Comparison of ENCODE assay signal across 24 mouse cellular contexts in the genomic region with DNA sequence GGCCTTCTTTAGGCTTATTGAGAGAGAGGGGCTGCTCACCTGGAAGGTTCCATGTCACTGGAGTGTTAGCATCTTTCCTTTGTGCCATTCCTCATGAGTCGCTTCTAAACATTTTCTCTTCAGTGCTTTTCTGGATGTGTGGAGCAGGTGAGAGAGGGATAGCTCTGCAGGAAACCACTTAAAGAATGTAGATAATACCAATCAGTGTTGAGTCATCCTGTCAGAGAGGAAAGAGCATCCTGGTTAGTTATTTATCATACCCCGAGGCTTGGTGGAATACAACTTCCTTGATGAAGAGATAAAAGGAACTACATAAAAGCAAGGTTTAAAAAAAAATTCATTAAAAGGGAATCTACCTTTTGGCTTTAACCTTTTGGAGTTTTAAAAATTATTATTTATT.
DNase-seq lines count a peak whose midpoint lies in the region; ATAC-seq and TF ChIP-seq lines count a peak whose summit lies in the region.
"Had no signal": no experiment of that assay in that cellular context is flagged by ENCODE, and none has a peak within 500 bp of the region (broad histone marks: within the 10 kb centered on the region; RNA-seq: fewer than 3 reads in every experiment).

No protein-coding gene starts in this region.

- H3K9me3 ChIP-seq in midbrain, embryonic 13.5 days, result no peaks in the 10 kb centered on the region
- no peaks in the 10 kb centered on the region for H3K9me3 ChIP-seq in midbrain, embryonic 11.5 days (ENCODE audit: control insufficient read depth, low read length)
- no peaks in the 10 kb centered on the region for H3K9me3 ChIP-seq in MEL (replicated peaks; ENCODE audit: insufficient read depth, low read length)
- no peaks in the 10 kb centered on the region for H3K9me3 ChIP-seq in midbrain, embryonic 15.5 days
- H3K9me3 ChIP-seq in intestine, embryonic 15.5 days, result no peaks in the 10 kb centered on the region
- H3K9me3 ChIP-seq: embryonic facial prominence, embryonic 12.5 days; embryonic facial prominence, embryonic 15.5 days; heart, embryonic 12.5 days; heart, embryonic 15.5 days had no signal

- no peaks in the 10 kb centered on the region for H3K36me3 ChIP-seq in midbrain, embryonic 13.5 days
- H3K36me3 ChIP-seq in midbrain, embryonic 11.5 days (ENCODE audit: control insufficient read depth, insufficient read depth, low read length), result no peaks in the 10 kb centered on the region
- H3K36me3 ChIP-seq in MEL (ENCODE audit: control insufficient read depth in 1 of 2, insufficient read depth in 2 of 2, low read length in 2 of 2), result peaks cover 0 to 24% of the 10 kb centered on the region in 2 experiments; a peak in 2 of 4 replicates
- no peaks in the 10 kb centered on the region for H3K36me3 ChIP-seq in midbrain, embryonic 15.5 days (replicated peaks)
- H3K36me3 ChIP-seq in intestine, embryonic 15.5 days, result no peaks in the 10 kb centered on the region
- H3K36me3 ChIP-seq: embryonic facial prominence, embryonic 12.5 days; embryonic facial prominence, embryonic 15.5 days; heart, embryonic 12.5 days; heart, embryonic 15.5 days had no signal

- no peak for TF ChIP-seq RAD21 in MEL (IDR thresholded peaks at IDR 0.05; ENCODE audit: low read depth, low read length)

- TF ChIP-seq POLR2A in MEL (IDR thresholded peaks at IDR 0.05; ENCODE audit: control insufficient read depth in 1 of 2, insufficient read depth in 1 of 2, low read depth in 1 of 2, low read length in 2 of 2, poor library complexity in 1 of 2), result no peak

- intact Hi-C loops in left cerebral cortex, postnatal 36 days (cut with DNase I), result no loop called here

- no peaks in the 10 kb centered on the region for H3K27me3 ChIP-seq in midbrain, embryonic 13.5 days
- H3K27me3 ChIP-seq in midbrain, embryonic 11.5 days (ENCODE audit: control insufficient read depth, insufficient read depth, low read length), result no peaks in the 10 kb centered on the region
- no peaks in the 10 kb centered on the region for H3K27me3 ChIP-seq in MEL (ENCODE audit: control insufficient read depth in 1 of 2, insufficient read depth in 2 of 2, low read length in 2 of 2)
- no peaks in the 10 kb centered on the region for H3K27me3 ChIP-seq in midbrain, embryonic 15.5 days (replicated peaks)
- no peaks in the 10 kb centered on the region for H3K27me3 ChIP-seq in intestine, embryonic 15.5 days (replicated peaks)
- H3K27me3 ChIP-seq: embryonic facial prominence, embryonic 12.5 days; embryonic facial prominence, embryonic 15.5 days; heart, embryonic 12.5 days; heart, embryonic 15.5 days had no signal

- H3K4me1 ChIP-seq in midbrain, embryonic 13.5 days (replicated peaks), result peaks cover 20% of the 10 kb centered on the region
- no peaks in the 10 kb centered on the region for H3K4me1 ChIP-seq in midbrain, embryonic 11.5 days (ENCODE audit: control insufficient read depth, insufficient read depth, low read length)
- peaks cover 2 to 25% of the 10 kb centered on the region in 2 experiments; a peak in 2 of 4 replicates for H3K4me1 ChIP-seq in MEL (ENCODE audit: control insufficient read depth in 1 of 2, insufficient read depth in 2 of 2, low read length in 2 of 2)
- H3K4me1 ChIP-seq in midbrain, embryonic 15.5 days, result peaks cover 13% of the 10 kb centered on the region
- H3K4me1 ChIP-seq in intestine, embryonic 15.5 days (replicated peaks), result no peaks in the 10 kb centered on the region

- H3K79me2 ChIP-seq in MEL (ENCODE audit: control insufficient read depth, insufficient read depth, low read length, poor library complexity), result no peaks in the 10 kb centered on the region

- H3K9ac ChIP-seq in midbrain, embryonic 13.5 days (replicated peaks), result no peak overlapping the region
- H3K9ac ChIP-seq in midbrain, embryonic 11.5 days (ENCODE audit: low read length), result no peak overlapping the region
- H3K9ac ChIP-seq in MEL (ENCODE audit: control insufficient read depth, low read depth, low read length, poor library complexity, severe bottlenecking), result no peak overlapping the region
- H3K9ac ChIP-seq in midbrain, embryonic 15.5 days, result no peak overlapping the region
- H3K9ac ChIP-seq in intestine, embryonic 15.5 days, result no peak overlapping the region
- H3K9ac ChIP-seq: embryonic facial prominence, embryonic 12.5 days; embryonic facial prominence, embryonic 15.5 days; forebrain, postnatal 0 days; heart, embryonic 12.5 days; heart, embryonic 15.5 days; hindbrain, embryonic 14.5 days had no signal

- no peak overlapping the region for H3K4me2 ChIP-seq in midbrain, embryonic 13.5 days (replicated peaks)
- no peak overlapping the region for H3K4me2 ChIP-seq in midbrain, embryonic 11.5 days
- no peak overlapping the region for H3K4me2 ChIP-seq in midbrain, embryonic 15.5 days
- no peak overlapping the region for H3K4me2 ChIP-seq in intestine, embryonic 15.5 days (replicated peaks)
- H3K4me2 ChIP-seq: embryonic facial prominence, embryonic 12.5 days; embryonic facial prominence, embryonic 15.5 days; heart, embryonic 12.5 days; heart, embryonic 15.5 days; hindbrain, embryonic 14.5 days had no signal

- TF ChIP-seq CTCF in MEL (IDR thresholded peaks at IDR 0.05 in 2 of 3, conservative IDR thresholded peaks at IDR 0.05 in 1 of 3; ENCODE audit: control insufficient read depth in 1 of 3, insufficient read depth in 1 of 3, low read depth in 2 of 3, low read length in 3 of 3, poor library complexity in 1 of 3, severe bottlenecking in 1 of 3), result no peak

- 78% methylated on average over 2 of the region's 2 CpGs for WGBS in midbrain, embryonic 13.5 days
- 81% methylated on average over 2 of the region's 2 CpGs for WGBS in midbrain, embryonic 11.5 days
- WGBS in midbrain, embryonic 15.5 days, result 71% methylated on average over 2 of the region's 2 CpGs
- WGBS in intestine, embryonic 15.5 days, result 55% methylated on average over 2 of the region's 2 CpGs

- ATAC-seq in midbrain, embryonic 13.5 days, result no peak
- ATAC-seq in midbrain, embryonic 11.5 days (ENCODE audit: low FRiP score), result no peak
- no peak for ATAC-seq in midbrain, embryonic 15.5 days (replicated peaks)
- no peak for ATAC-seq in intestine, embryonic 15.5 days
- ATAC-seq: forebrain, embryonic 14.5 days; forebrain, postnatal 0 days; hindbrain, postnatal 0 days had no signal

- 0 out of 2 replicates have a peak overlapping the region, but pooled peaks have one; percentile 31 for H3K27ac ChIP-seq in midbrain, embryonic 13.5 days
- no peak overlapping the region; the same call in 1 of the 2 replicates for H3K27ac ChIP-seq in midbrain, embryonic 11.5 days (ENCODE audit: low read depth, low read length)
- H3K27ac ChIP-seq in MEL (ENCODE audit: control insufficient read depth, low read depth, low read length), result no peak overlapping the region
- peak overlapping the region; percentile 42; the same call in 1 of the 2 replicates for H3K27ac ChIP-seq in midbrain, embryonic 15.5 days
- no peak overlapping the region for H3K27ac ChIP-seq in intestine, embryonic 15.5 days
- H3K27ac ChIP-seq: embryonic facial prominence, embryonic 12.5 days; embryonic facial prominence, embryonic 15.5 days; gastrocnemius, adult 2 months; heart, embryonic 15.5 days; hindbrain, embryonic 14.5 days; hindbrain, postnatal 0 days had no signal

- peak; percentile 68 to 71 for TF ChIP-seq EP300 in MEL (IDR thresholded peaks at IDR 0.05; ENCODE audit: low read depth in 1 of 2, low read length in 2 of 2)

- H3K4me3 ChIP-seq in midbrain, embryonic 13.5 days (replicated peaks), result no peak overlapping the region
- H3K4me3 ChIP-seq in midbrain, embryonic 11.5 days (ENCODE audit: low read depth, low read length), result no peak overlapping the region
- no peak overlapping the region for H3K4me3 ChIP-seq in MEL (ENCODE audit: control insufficient read depth in 1 of 2, insufficient read depth in 1 of 2, low read depth in 2 of 2, low read length in 2 of 2)
- H3K4me3 ChIP-seq in midbrain, embryonic 15.5 days, result no peak overlapping the region
- H3K4me3 ChIP-seq in intestine, embryonic 15.5 days (replicated peaks), result no peak overlapping the region
- H3K4me3 ChIP-seq: embryonic facial prominence, embryonic 12.5 days; embryonic facial prominence, embryonic 15.5 days; gastrocnemius, adult 2 months; heart, embryonic 12.5 days; heart, embryonic 15.5 days had no signal

- no peak for DNase-seq in midbrain, embryonic 11.5 days (ENCODE audit: low spot score, missing footprints)
- peak; percentile 23 for DNase-seq in MEL (ENCODE audit: low read depth, low spot score)
- DNase-seq in left cerebral cortex, postnatal 36 days (ENCODE audit: low spot score in 2 of 2), result no peak
- DNase-seq: adrenal gland, adult 2 months; adrenal gland, postnatal 14 days; cerebellum, adult 11 months; cerebellum, adult 2 months; cerebellum, adult 9-11 months; cerebellum, postnatal 25 days; forebrain, postnatal 0 days; gastrocnemius, adult 2 months; gastrocnemius, postnatal 14 days; heart, postnatal 14 days; heart, postnatal 4 days had no signal

TF ChIP-seq in MEL, 35 proteins besides CTCF, POLR2A, EP300 and RAD21:
- TF ChIP-seq RCOR1 (IDR thresholded peaks at IDR 0.05; ENCODE audit: low read depth, low read length) (peak; percentile 71), TCF12 (IDR thresholded peaks at IDR 0.05; ENCODE audit: low read depth, low read length) (no peak), GATA1 (IDR thresholded peaks at IDR 0.05; ENCODE audit: low read depth, low read length) (peak; percentile 82), ZC3H11A (IDR thresholded peaks at IDR 0.05; ENCODE audit: low read depth, low read length) (no peak), USF1 (IDR thresholded peaks at IDR 0.05; ENCODE audit: low read depth, low read length) (no peak), ZKSCAN1 (IDR thresholded peaks at IDR 0.05; ENCODE audit: low read depth, low read length) (no peak), ETS1 (IDR thresholded peaks at IDR 0.05; ENCODE audit: low read depth, low read length) (peak; percentile 26; the same call in 1 of the 2 replicates)

Comparison
In these comparisons a context has a peak if more than half of its experiments do, and no peak if none do; other contexts are left out.
1. H3K27ac ChIP-seq: peak in midbrain, embryonic 13.5 days (single experiment) and midbrain, embryonic 15.5 days (single experiment); none in midbrain, embryonic 11.5 days (single experiment), MEL (single experiment) and intestine, embryonic 15.5 days (single experiment).